Mouse (Mus musculus) forebrain, embryonic 11.5 days (tissue): ENCODE results near the gene Ung. TPM values are rescaled to one million over a fixed set of nuclear protein-coding genes. Genes with fewer than 3 reads are reported as not detected.

Experiments
- ATAC-seq: fragments of 200-750 bp; cut with Nextera tagmentation; replicated peaks from 2 replicates; pipeline ENCODE4 v1.8.0; 2017; ENCODE audit warnings: moderate TSS enrichment; ENCODE audit not compliant: low FRiP score
- DNase-seq: peaks from one replicate; pipeline ENCODE4 v3.0.0-alpha.2; 2017; ENCODE audit warnings: low spot score
- H3K27ac ChIP-seq: fragments of 300-500 bp; sonication (generic); 2 replicates; pipeline ENCODE4 v1.5.1; 2014; ENCODE audit warnings: low read depth, low read length
- H3K27me3 ChIP-seq: fragments of 300-500 bp; sonication (generic); 2 replicates; pipeline ENCODE4 v1.6.1; 2014; ENCODE audit warnings: mild to moderate bottlenecking, low read length, mixed read lengths; ENCODE audit not compliant: control insufficient read depth, insufficient read depth
- H3K36me3 ChIP-seq: fragments of 300-500 bp; sonication (generic); 2 replicates; pipeline ENCODE4 v1.6.1; 2014; ENCODE audit warnings: mild to moderate bottlenecking, low read length, moderate library complexity, mixed read lengths; ENCODE audit not compliant: control insufficient read depth, insufficient read depth
- H3K4me1 ChIP-seq: fragments of 300-500 bp; sonication (generic); replicated peaks from 2 replicates; pipeline ENCODE4 v1.6.1; 2014; ENCODE audit warnings: low read length, mixed read lengths; ENCODE audit not compliant: control insufficient read depth, insufficient read depth
- H3K4me2 ChIP-seq: fragments of 300-500 bp; sonication (generic); 2 replicates; pipeline ENCODE4 v1.6.1; 2014; ENCODE audit warnings: low read depth, mild to moderate bottlenecking, low read length, moderate library complexity, mixed read lengths; ENCODE audit not compliant: severe bottlenecking
- H3K4me3 ChIP-seq: fragments of 300-500 bp; sonication (generic); 2 replicates; pipeline ENCODE4 v1.5.1; 2014; ENCODE audit warnings: low read depth, low read length
- H3K9ac ChIP-seq: fragments of 300-500 bp; sonication (generic); 2 replicates; pipeline ENCODE4 v1.6.1; 2014; ENCODE audit warnings: low read length
- H3K9me3 ChIP-seq: fragments of 300-500 bp; sonication (generic); 2 replicates; pipeline ENCODE4 v1.6.1; 2016; ENCODE audit warnings: low read length, mixed read lengths; ENCODE audit not compliant: control insufficient read depth
- WGBS: fragments of 180-500 bp; shearing (Covaris S2); extraction: QIAGEN DNeasy Blood & Tissue Kit; methylation state at CpG from one replicate; pipeline ENCODE4 v1.1.7; 2014; 5-methylcytosine and 5-hydroxymethylcytosine counted together
- polyA plus RNA-seq: library from polyadenylated mRNA; unstranded; fragments of >200 nt; fragmentation: Nextera tagmentation; extraction: Ambion mirVana; gene quantifications from 2 replicates; pipeline ENCODE4 v1.2.1, GENCODE M21; 2014

Ung gene
- polyA plus RNA-seq, 1 experiment from 2014 or later = 49.4 TPM

GRCm38 (mm10) chr5:114135516-114135915 is 5.3 kb downstream of the Ung start:
- Histone ChIP-seq H3K4me2 (no peak overlapping the region), H3K4me3 (no peak overlapping the region), H3K9ac (no peak overlapping the region), H3K4me1 (peaks cover 4% of the 10 kb centered on the region; the same call in 1 of the 2 replicates), H3K36me3 (no peaks in the 10 kb centered on the region), H3K27me3 (no peaks in the 10 kb centered on the region), H3K9me3 (no peaks in the 10 kb centered on the region), H3K27ac (no peak overlapping the region)
- WGBS = 93% methylated on average over 10 of the region's 10 CpGs
- DNase-seq (no peak), ATAC-seq (no peak)

GRCm38 (mm10) chr5:114137481-114138276 is 7.5 kb downstream of the Ung start:
- H3K36me3 ChIP-seq = no peaks in the 10 kb centered on the region
- no peak overlapping the region for H3K4me3 ChIP-seq
- H3K27me3 ChIP-seq = no peaks in the 10 kb centered on the region
- WGBS = 91% methylated on average over 15 of the region's 15 CpGs
- ATAC-seq = no peak
- peaks cover under 1% of the 10 kb centered on the region; the same call in 1 of the 2 replicates for H3K4me1 ChIP-seq
- H3K4me2 ChIP-seq = no peak overlapping the region
- H3K27ac ChIP-seq = no peak overlapping the region
- H3K9ac ChIP-seq = no peak overlapping the region
- H3K9me3 ChIP-seq = no peaks in the 10 kb centered on the region
- DNase-seq = no peak

GRCm38 (mm10) chr5:114138277-114139164 is 8.3 kb downstream of the Ung start:
- Histone ChIP-seq H3K9ac (peak overlapping the region; percentile 8; the same call in 1 of the 2 replicates), H3K4me1 (no peaks in the 10 kb centered on the region; the same call in 1 of the 2 replicates), H3K27ac (no peak overlapping the region), H3K9me3 (no peaks in the 10 kb centered on the region), H3K27me3 (no peaks in the 10 kb centered on the region), H3K4me3 (no peak overlapping the region), H3K4me2 (no peak overlapping the region), H3K36me3 (no peaks in the 10 kb centered on the region)
- DNase-seq = no peak
- ATAC-seq = no peak
- 83% methylated on average over 21 of the region's 21 CpGs for WGBS

- H3K4me2 ChIP-seq = no peak overlapping the region
- H3K36me3 ChIP-seq = no peaks in the 10 kb centered on the region
- H3K9ac ChIP-seq = peak overlapping the region; percentile 8; the same call in 1 of the 2 replicates
- WGBS = 52% methylated on average over 9 of the region's 9 CpGs
- DNase-seq (peak; percentile 58), ATAC-seq (0 out of 2 replicates have a peak, but pooled peaks have one; percentile 42)
- no peaks in the 10 kb centered on the region for H3K27me3 ChIP-seq
- no peaks in the 10 kb centered on the region; the same call in 1 of the 2 replicates for H3K4me1 ChIP-seq
- H3K9me3 ChIP-seq = no peaks in the 10 kb centered on the region
- H3K4me3 ChIP-seq = no peak overlapping the region
- H3K27ac ChIP-seq = no peak overlapping the region
Measured at GRCm38 (mm10) chr5:114139175-114139574, 9.0 kb downstream of the Ung start.

- WGBS = 59% methylated on average over 19 of the region's 19 CpGs
- no peak within 1 kb of the TSS for H3K4me2 ChIP-seq
- no peak within 1 kb of the TSS for H3K9ac ChIP-seq
- no peak within 1 kb of the TSS for H3K27ac ChIP-seq
- H3K4me3 ChIP-seq = no peak within 1 kb of the TSS
- DNase-seq (no peak), ATAC-seq (no peak)
- no peaks in the 10 kb centered on the region for H3K27me3 ChIP-seq
- no peaks in the 10 kb centered on the region for H3K4me1 ChIP-seq
- no peaks in the 10 kb centered on the region for H3K36me3 ChIP-seq
- no peaks in the 10 kb centered on the region for H3K9me3 ChIP-seq
Measured at GRCm38 (mm10) chr5:114146028-114146888, 16.1 kb downstream of the Ung start, which contains the start of gene Acacb. Gene Acacb (plus strand): TSS chr5:114146535.

GRCm38 (mm10) chr5:114147043-114147972 is 17.1 kb downstream of the Ung start:
- Histone ChIP-seq H3K27me3 (no peaks in the 10 kb centered on the region), H3K4me2 (no peak overlapping the region), H3K9me3 (no peaks in the 10 kb centered on the region), H3K9ac (no peak overlapping the region), H3K27ac (no peak overlapping the region), H3K4me3 (no peak overlapping the region), H3K36me3 (no peaks in the 10 kb centered on the region), H3K4me1 (no peaks in the 10 kb centered on the region)
- ATAC-seq (no peak), DNase-seq (no peak)
- 92% methylated on average over 14 of the region's 14 CpGs for WGBS

GRCm38 (mm10) chr5:114152359-114153092 is 22.3 kb downstream of the Ung start:
- Histone ChIP-seq H3K4me2 (no peak overlapping the region), H3K9ac (no peak overlapping the region), H3K27ac (no peak overlapping the region), H3K4me3 (no peak overlapping the region), H3K36me3 (no peaks in the 10 kb centered on the region), H3K9me3 (no peaks in the 10 kb centered on the region), H3K27me3 (no peaks in the 10 kb centered on the region), H3K4me1 (no peaks in the 10 kb centered on the region; the same call in 1 of the 2 replicates)
- ATAC-seq (no peak), DNase-seq (no peak)
- 88% methylated on average over 12 of the region's 12 CpGs for WGBS
